Mouse (Mus musculus) hindbrain, embryonic 16.5 days (tissue): Measurements from ENCODE around the gene Snx7. TPM values are rescaled to one million over a fixed set of nuclear protein-coding genes. Genes with fewer than 3 reads are reported as not detected.

Experiments
- ATAC-seq: fragments of 200-750 bp; cut with Nextera tagmentation; 2 replicates; pipeline ENCODE4 v1.8.0; 2017; ENCODE audit warnings: moderate TSS enrichment, moderate library complexity
- H3K27ac ChIP-seq: fragments of 300-500 bp; sonication (generic); 2 replicates; pipeline ENCODE4 v1.5.1; 2014; ENCODE audit warnings: low read depth, mild to moderate bottlenecking, control low read depth, low read length, moderate library complexity
- H3K27me3 ChIP-seq: fragments of 300-500 bp; sonication (generic); replicated peaks from 2 replicates; pipeline ENCODE4 v1.6.1; 2014; ENCODE audit warnings: low read length; ENCODE audit not compliant: control insufficient read depth, insufficient read depth
- H3K36me3 ChIP-seq: fragments of 300-500 bp; sonication (generic); 2 replicates; pipeline ENCODE4 v1.6.1; 2014; ENCODE audit warnings: mild to moderate bottlenecking, low read length, moderate library complexity, mixed read lengths; ENCODE audit not compliant: control insufficient read depth, insufficient read depth
- H3K4me1 ChIP-seq: fragments of 300-500 bp; sonication (generic); 2 replicates; pipeline ENCODE4 v1.6.1; 2014; ENCODE audit warnings: low read depth, low read length; ENCODE audit not compliant: control insufficient read depth, insufficient read depth
- H3K4me2 ChIP-seq: fragments of 300-500 bp; sonication (generic); 2 replicates; pipeline ENCODE4 v1.6.1; 2014; ENCODE audit warnings: mild to moderate bottlenecking, low read length, control low read depth, moderate library complexity
- H3K4me3 ChIP-seq: fragments of 300-500 bp; sonication (generic); 2 replicates; pipeline ENCODE4 v1.5.1; 2014; ENCODE audit warnings: mild to moderate bottlenecking, low read length, control low read depth, moderate library complexity
- H3K9ac ChIP-seq: fragments of 300-500 bp; sonication (generic); 2 replicates; pipeline ENCODE4 v1.6.1; 2014; ENCODE audit warnings: low read depth, mild to moderate bottlenecking, control low read depth, low read length, moderate library complexity
- H3K9me3 ChIP-seq: fragments of 300-500 bp; sonication (generic); 2 replicates; pipeline ENCODE4 v1.6.1; 2014; ENCODE audit warnings: mild to moderate bottlenecking, low read length, moderate library complexity; ENCODE audit not compliant: control insufficient read depth
- WGBS: fragments of 180-500 bp; shearing (Covaris S2); extraction: QIAGEN DNeasy Blood & Tissue Kit; methylation state at CpG from one replicate; pipeline ENCODE4 v1.1.7; 2014; 5-methylcytosine and 5-hydroxymethylcytosine counted together
- polyA plus RNA-seq: library from polyadenylated mRNA; unstranded; fragments of >200 nt; fragmentation: Nextera tagmentation; extraction: Ambion mirVana; gene quantifications from 2 replicates; pipeline ENCODE4 v1.2.1, GENCODE M21; 2015

Gene Snx7
- polyA plus RNA-seq, 1 experiment from 2014 or later: 11.4 TPM

GRCm38 (mm10) chr3:117862951-117863350, 5.8 kb downstream of the Snx7 start:
- WGBS: 76% methylated on average over 2 of the region's 2 CpGs
- H3K4me3 ChIP-seq: no peak overlapping the region
- no peak for ATAC-seq
- no peak overlapping the region for H3K27ac ChIP-seq
- no peaks in the 10 kb centered on the region; the same call in 1 of the 2 replicates for H3K4me1 ChIP-seq
- H3K4me2 ChIP-seq: no peak overlapping the region
- H3K9me3 ChIP-seq: no peaks in the 10 kb centered on the region
- H3K36me3 ChIP-seq: no peaks in the 10 kb centered on the region
- no peaks in the 10 kb centered on the region for H3K27me3 ChIP-seq
- no peak overlapping the region for H3K9ac ChIP-seq

DNA sequence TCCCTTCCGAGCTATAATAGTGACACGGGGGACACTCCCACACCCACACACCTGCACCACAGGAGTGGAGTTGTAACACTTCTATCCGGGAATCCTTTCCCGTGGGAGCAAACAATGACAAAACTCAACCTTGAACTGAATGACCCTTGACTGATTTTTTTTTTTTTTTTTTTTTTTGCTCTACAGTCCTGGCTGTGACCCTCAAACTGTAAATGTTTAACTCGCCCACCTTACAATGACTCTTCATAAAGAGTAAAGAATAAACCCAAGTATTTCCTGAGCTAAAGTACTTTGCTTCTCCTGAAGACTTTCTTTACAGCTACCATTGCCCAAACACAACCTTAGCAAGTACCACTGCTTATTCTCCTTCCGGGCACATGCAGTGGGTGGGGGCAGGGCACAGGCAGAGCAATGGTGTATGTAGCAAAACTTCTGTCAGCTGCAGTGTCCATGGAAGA, 6.7 kb downstream of the Snx7 start:
- no peak overlapping the region for H3K4me2 ChIP-seq
- WGBS: 83% methylated on average over 6 of the region's 6 CpGs
- H3K9me3 ChIP-seq: no peaks in the 10 kb centered on the region
- no peaks in the 10 kb centered on the region for H3K4me1 ChIP-seq
- ATAC-seq: no peak
- no peaks in the 10 kb centered on the region for H3K27me3 ChIP-seq
- H3K36me3 ChIP-seq: no peaks in the 10 kb centered on the region
- H3K4me3 ChIP-seq: no peak overlapping the region
- H3K9ac ChIP-seq: no peak overlapping the region
- no peak overlapping the region for H3K27ac ChIP-seq

- H3K4me3 ChIP-seq: no peak overlapping the region
Observed at GRCm38 (mm10) chr3:117858996-117859395, 9.7 kb downstream of the Snx7 start.

DNA sequence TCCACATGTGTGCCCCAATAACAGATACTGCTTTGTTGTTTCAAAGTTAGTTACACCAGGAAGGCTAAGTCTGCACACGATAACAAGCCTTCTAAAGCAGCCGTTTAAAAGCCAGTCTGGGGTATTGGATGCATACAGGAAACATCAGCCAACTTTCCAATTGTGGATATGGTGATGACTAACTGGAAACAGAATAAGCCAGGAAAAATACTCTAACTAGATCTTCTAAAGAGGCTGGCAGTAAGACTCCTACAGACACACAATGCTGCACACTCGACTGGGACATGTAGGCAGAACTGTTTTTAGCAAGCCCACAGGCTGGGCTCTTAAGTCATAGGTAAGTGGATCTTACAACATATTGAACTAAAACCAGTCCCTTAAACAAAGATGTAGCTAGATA, 15.0 kb downstream of the Snx7 start:
- no peaks in the 10 kb centered on the region for H3K36me3 ChIP-seq
- H3K9ac ChIP-seq: no peak overlapping the region
- H3K4me1 ChIP-seq: no peaks in the 10 kb centered on the region
- H3K27ac ChIP-seq: no peak overlapping the region
- WGBS: 77% methylated on average over 3 of the region's 3 CpGs
- H3K4me3 ChIP-seq: no peak overlapping the region
- no peaks in the 10 kb centered on the region for H3K27me3 ChIP-seq
- no peaks in the 10 kb centered on the region for H3K9me3 ChIP-seq
- ATAC-seq: no peak
- no peak overlapping the region for H3K4me2 ChIP-seq

More at GRCm38 (mm10) chr3:117858996-117859395, 9.7 kb downstream of the Snx7 start:
- Histone ChIP-seq H3K27me3 (no peaks in the 10 kb centered on the region), H3K4me2 (no peak overlapping the region), H3K27ac (no peak overlapping the region), H3K4me1 (no peaks in the 10 kb centered on the region), H3K9me3 (no peaks in the 10 kb centered on the region), H3K9ac (no peak overlapping the region), H3K36me3 (no peaks in the 10 kb centered on the region)
- ATAC-seq: no peak
- WGBS: 96% methylated on average over 3 of the region's 3 CpGs

GRCm38 (mm10) chr3:117852054-117852361, 16.7 kb downstream of the Snx7 start:
- H3K4me3 ChIP-seq: no peak overlapping the region
- H3K4me1 ChIP-seq: no peaks in the 10 kb centered on the region
- no peaks in the 10 kb centered on the region for H3K9me3 ChIP-seq
- no peaks in the 10 kb centered on the region for H3K36me3 ChIP-seq
- no peaks in the 10 kb centered on the region for H3K27me3 ChIP-seq
- no peak overlapping the region for H3K27ac ChIP-seq
- no peak; the same call in 1 of the 2 replicates for ATAC-seq
- 59% methylated on average over 3 of the region's 3 CpGs for WGBS
- H3K9ac ChIP-seq: no peak overlapping the region
- H3K4me2 ChIP-seq: no peak overlapping the region

- no peaks in the 10 kb centered on the region for H3K27me3 ChIP-seq
- H3K4me2 ChIP-seq: no peak overlapping the region
- H3K4me3 ChIP-seq: no peak overlapping the region
- H3K4me1 ChIP-seq: no peaks in the 10 kb centered on the region
- no peaks in the 10 kb centered on the region for H3K9me3 ChIP-seq
- ATAC-seq: 0 out of 2 replicates have a peak, but pooled peaks have one; percentile 42
- no peak overlapping the region for H3K9ac ChIP-seq
- H3K36me3 ChIP-seq: no peaks in the 10 kb centered on the region
- WGBS: 72% methylated on average over 18 of the region's 18 CpGs
- H3K27ac ChIP-seq: no peak overlapping the region
Observed at GRCm38 (mm10) chr3:117851278-117852053, 17.3 kb downstream of the Snx7 start.

- no peaks in the 10 kb centered on the region for H3K27me3 ChIP-seq
- no peaks in the 10 kb centered on the region for H3K36me3 ChIP-seq
- H3K27ac ChIP-seq: no peak overlapping the region
- no peaks in the 10 kb centered on the region for H3K4me1 ChIP-seq
- no peak overlapping the region for H3K4me2 ChIP-seq
- no peaks in the 10 kb centered on the region for H3K9me3 ChIP-seq
- no peak overlapping the region for H3K9ac ChIP-seq
- no peak for ATAC-seq
- H3K4me3 ChIP-seq: no peak overlapping the region
- WGBS: 77% methylated on average over 6 of the region's 6 CpGs
Observed at GRCm38 (mm10) chr3:117848866-117849265, 19.9 kb downstream of the Snx7 start.

- no peak overlapping the region for H3K27ac ChIP-seq
- H3K4me2 ChIP-seq: no peak overlapping the region
- no peaks in the 10 kb centered on the region for H3K4me1 ChIP-seq
- H3K4me3 ChIP-seq: no peak overlapping the region
- no peak overlapping the region for H3K9ac ChIP-seq
- 100% methylated on average over 1 of the region's 1 CpGs for WGBS
- H3K27me3 ChIP-seq: no peaks in the 10 kb centered on the region
- ATAC-seq: no peak
- H3K9me3 ChIP-seq: no peaks in the 10 kb centered on the region
- no peaks in the 10 kb centered on the region for H3K36me3 ChIP-seq
Observed at GRCm38 (mm10) chr3:117842658-117843057, 26.1 kb downstream of the Snx7 start.

DNA sequence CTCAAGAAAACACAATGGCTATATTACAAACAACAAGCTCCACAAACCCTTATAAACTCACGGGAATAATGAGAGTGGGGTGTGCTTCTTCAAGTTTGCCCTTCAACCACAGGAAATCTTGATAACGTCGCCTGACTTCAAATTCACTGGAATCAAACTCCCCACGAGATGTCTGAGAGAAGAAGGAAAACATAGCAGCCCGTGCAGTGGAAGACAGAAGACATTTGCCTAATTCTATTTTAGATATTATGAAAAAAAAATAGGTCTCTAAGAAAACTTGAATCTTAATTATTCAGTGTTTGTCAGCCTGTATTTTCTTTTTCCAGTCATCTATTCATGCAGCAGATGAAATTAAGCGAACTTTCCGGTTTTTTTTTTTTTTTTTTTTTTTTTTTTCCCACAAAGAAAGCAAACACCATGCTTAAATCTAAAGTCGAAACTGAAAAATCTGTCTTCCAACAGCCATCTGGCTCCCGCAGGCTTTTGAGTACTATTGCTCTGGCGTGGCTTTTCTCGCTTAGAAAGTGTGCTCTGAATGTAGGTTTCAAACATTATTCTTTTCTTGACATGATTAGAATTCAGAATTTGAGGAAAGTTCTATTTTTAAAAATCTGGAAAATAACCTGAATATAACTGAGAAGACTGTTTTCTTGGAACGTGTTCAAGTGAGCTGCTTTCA, 28.7 kb downstream of the Snx7 start:
- no peak for ATAC-seq
- H3K9ac ChIP-seq: no peak overlapping the region
- H3K4me2 ChIP-seq: no peak overlapping the region
- H3K27ac ChIP-seq: no peak overlapping the region
- 72% methylated on average over 12 of the region's 12 CpGs for whole genome bisulfite sequencing
- H3K9me3 ChIP-seq: no peaks in the 10 kb centered on the region
- no peak overlapping the region for H3K4me3 ChIP-seq
- H3K4me1 ChIP-seq: no peaks in the 10 kb centered on the region
- H3K36me3 ChIP-seq: no peaks in the 10 kb centered on the region
- no peaks in the 10 kb centered on the region for H3K27me3 ChIP-seq
